Mouse (Mus musculus) G1E (cell line): ENCODE results near the gene Sigirr. TPM values are rescaled to one million over a fixed set of nuclear protein-coding genes. Genes with fewer than 3 reads are reported as not detected.

Source experiments
- ATAC-seq: 2 replicates; pipeline ENCODE4 v1.8.0; 2016; ENCODE audit warnings: mild to moderate bottlenecking; ENCODE audit not compliant: insufficient number of reproducible peaks, poor library complexity, low FRiP score, severe bottlenecking; ENCODE audit errors: extremely low read depth
- DNase-seq: peaks from one replicate; pipeline ENCODE4 v3.0.0; 2012; ENCODE audit warnings: low spot score
- H3K27me3 ChIP-seq: 2 replicates; pipeline ENCODE4 v1.6.1; 2012; ENCODE audit warnings: mild to moderate bottlenecking, low read length, inconsistent platforms; ENCODE audit not compliant: insufficient read depth
- H3K36me3 ChIP-seq: replicated peaks from 2 replicates; pipeline ENCODE3; 2012; ENCODE audit warnings: mild to moderate bottlenecking, inconsistent platforms
- H3K4me1 ChIP-seq: 2 replicates; pipeline ENCODE4 v1.6.1; 2012; ENCODE audit warnings: low read depth, low read length, inconsistent platforms, mixed read lengths; ENCODE audit not compliant: insufficient read depth
- H3K4me3 ChIP-seq: 2 replicates; pipeline ENCODE4 v1.5.1; 2012; ENCODE audit warnings: low read depth, mild to moderate bottlenecking, inconsistent platforms, low read length, moderate library complexity, mixed read lengths
- H3K9me3 ChIP-seq: replicated peaks from 2 replicates; pipeline ENCODE4 v1.6.1; 2012; ENCODE audit warnings: inconsistent platforms
- CTCF ChIP-seq: IDR thresholded peaks from 2 replicates; pipeline ENCODE4 v1.5.1; 2012; ENCODE audit warnings: low read depth, low read length, inconsistent platforms, mixed read lengths
- GATA1 ChIP-seq: IDR thresholded peaks from 2 replicates; pipeline ENCODE4 v1.6.1; 2012; ENCODE audit warnings: borderline replicate concordance, low read length, inconsistent platforms, mixed read lengths
- GATA2 ChIP-seq: IDR thresholded peaks from 2 replicates; pipeline ENCODE4 v1.6.1; 2012; ENCODE audit warnings: low read depth, low read length, inconsistent platforms, borderline replicate concordance
- POLR2AphosphoS5 ChIP-seq: IDR thresholded peaks from 2 replicates; pipeline ENCODE4 v1.6.1; 2012; ENCODE audit warnings: low read depth, low read length, inconsistent platforms; ENCODE audit not compliant: insufficient replicate concordance
- TAL1 ChIP-seq: conservative IDR thresholded peaks from 2 replicates; pipeline ENCODE4 v1.6.1; 2012; ENCODE audit warnings: low read depth, low read length, inconsistent platforms, mixed read lengths
- polyA plus RNA-seq: library from polyadenylated mRNA; stranded (reverse); fragments of >175 nt; gene quantifications from 2 replicates; pipeline ENCODE4 v1.2.3, GENCODE M21; 2012
- total RNA-seq, 2 experiments: library from RNA; stranded (forward) in 1 of 2; stranded (reverse) in 1 of 2; fragments of 200-1000 nt in 1 of 2; fragments of >200 nt in 1 of 2; fragmentation: Nextera tagmentation in 1 of 2; gene quantifications; 2 replicates each; pipeline ENCODE4 v1.2.3; 2014 to 2017

The Sigirr gene
- total and polyA plus RNA-seq, 3 experiments = 6.7 to 8.6 (median 6.9) TPM

DNA sequence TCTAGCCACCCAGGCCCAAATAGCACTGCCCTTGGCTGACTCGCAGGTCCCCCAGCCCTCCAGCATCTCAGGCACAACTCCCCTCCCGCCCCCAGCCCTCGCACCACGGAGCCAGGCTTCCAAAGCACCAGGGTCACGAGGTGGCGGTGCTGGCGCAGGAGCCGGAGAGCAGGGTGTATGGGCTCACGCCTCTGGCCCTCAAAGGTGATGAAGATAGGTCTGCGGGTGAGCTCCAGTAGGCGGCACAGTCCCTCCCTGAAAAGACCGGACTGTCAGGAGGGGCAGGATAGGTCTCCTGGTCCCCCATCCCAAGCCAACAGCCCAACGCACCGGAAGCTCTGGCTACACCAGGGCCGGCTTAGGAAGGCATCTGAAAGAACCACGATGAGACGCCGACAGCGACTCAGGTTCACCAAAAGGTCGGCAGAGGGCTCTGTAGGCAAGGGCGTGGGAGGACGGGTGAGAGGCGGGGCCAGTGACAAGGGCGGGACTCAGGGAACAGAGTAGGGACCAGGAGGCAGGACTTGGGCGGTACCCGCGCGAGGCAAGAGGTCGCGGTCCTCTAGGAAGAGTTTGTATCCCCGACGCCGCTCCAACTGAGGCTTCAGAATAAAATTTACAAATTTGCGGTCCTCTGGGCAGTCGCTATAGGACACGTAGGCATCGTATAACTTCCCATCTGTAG is 8.2 kb downstream of the Sigirr start:
- Histone ChIP-seq H3K9me3 (no peaks in the 10 kb centered on the region), H3K27me3 (peaks cover 26% of the 10 kb centered on the region; the same call in 1 of the 2 replicates), H3K4me1 (peaks cover 49% of the 10 kb centered on the region), H3K4me3 (peak overlapping the region; percentile 22; the same call in 1 of the 2 replicates), H3K36me3 (peaks cover 35% of the 10 kb centered on the region)
- ATAC-seq (peak; percentile 89), DNase-seq (peak; percentile 84)
- TF ChIP-seq TAL1 (no peak), CTCF (no peak), GATA2 (no peak)

DNA sequence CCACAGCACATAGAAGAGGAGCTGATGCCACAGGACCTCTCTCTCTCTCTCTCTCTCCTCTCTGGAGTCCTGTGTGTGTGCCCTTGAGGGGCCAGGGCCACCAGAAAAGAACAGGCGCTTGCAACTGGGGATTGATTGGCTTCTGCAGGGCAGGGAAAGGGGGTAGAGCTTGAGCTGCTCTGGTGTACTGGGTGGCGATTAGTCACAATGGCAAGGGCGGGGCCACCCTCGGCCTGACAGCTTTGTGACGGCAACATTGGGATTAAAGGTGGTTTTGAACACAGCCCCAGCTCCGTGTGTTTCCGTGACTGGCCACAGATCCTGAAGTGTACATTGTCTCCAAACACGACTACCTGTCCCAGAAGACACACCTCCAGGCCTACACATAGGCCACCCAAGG is 10.1 kb downstream of the Sigirr start:
- DNase-seq (no peak), ATAC-seq (no peak)
- TF ChIP-seq CTCF (no peak), POLR2AphosphoS5 (no peak), TAL1 (no peak), GATA2 (no peak), GATA1 (no peak)
- no peak overlapping the region for H3K4me3 ChIP-seq
- no peaks in the 10 kb centered on the region for H3K9me3 ChIP-seq
- H3K4me1 ChIP-seq = peaks cover 29% of the 10 kb centered on the region
- H3K27me3 ChIP-seq = peaks cover 31% of the 10 kb centered on the region; the same call in 1 of the 2 replicates
- peaks cover 35% of the 10 kb centered on the region for H3K36me3 ChIP-seq

DNA sequence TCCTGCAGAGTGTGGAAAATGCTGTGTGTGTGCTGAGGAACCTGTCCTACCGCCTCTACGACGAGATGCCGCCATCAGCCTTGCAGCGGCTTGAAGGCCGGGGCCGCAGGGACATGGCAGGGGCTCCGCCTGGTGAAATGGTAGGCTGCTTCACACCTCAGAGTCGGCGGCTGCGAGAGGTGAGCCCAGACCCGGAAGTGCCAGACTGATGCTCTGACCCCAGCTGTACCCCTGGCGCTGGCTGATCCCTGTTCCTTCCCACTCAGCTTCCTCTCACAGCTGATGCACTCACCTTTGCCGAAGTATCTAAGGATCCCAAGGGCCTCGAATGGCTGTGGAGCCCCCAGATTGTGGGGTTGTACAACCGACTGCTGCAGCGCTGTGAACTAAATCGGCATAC is 11.9 kb downstream of the Sigirr start:
- no peak for DNase-seq
- H3K4me3 ChIP-seq = no peak overlapping the region
- no peaks in the 10 kb centered on the region for H3K9me3 ChIP-seq
- peaks cover 25% of the 10 kb centered on the region for H3K4me1 ChIP-seq
- no peak for ATAC-seq
- peaks cover 19% of the 10 kb centered on the region for H3K36me3 ChIP-seq
- TF ChIP-seq TAL1 (no peak), GATA2 (no peak), CTCF (no peak), GATA1 (no peak), POLR2AphosphoS5 (no peak)
- peaks cover 35% of the 10 kb centered on the region; the same call in 1 of the 2 replicates for H3K27me3 ChIP-seq

DNA sequence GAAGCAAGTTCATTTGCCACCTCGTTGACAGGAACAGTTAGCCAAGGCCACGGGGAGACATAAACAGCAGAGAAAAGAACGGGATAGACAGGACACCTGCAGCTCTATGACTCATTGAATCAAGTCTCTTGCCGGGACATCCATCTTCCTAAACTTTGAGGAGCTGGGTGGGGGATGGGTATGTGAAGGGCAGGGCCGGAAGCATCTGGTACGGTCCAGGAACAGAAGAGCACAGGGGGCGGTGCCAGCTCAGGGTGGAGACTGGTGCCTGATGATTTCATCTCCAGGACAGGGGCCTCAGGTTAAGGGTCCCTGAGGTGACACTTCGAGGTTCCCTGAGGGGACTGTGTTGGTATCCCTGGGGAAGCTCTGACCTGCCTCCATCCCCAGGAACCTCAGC is 12.5 kb downstream of the Sigirr start:
- Histone ChIP-seq H3K36me3 (peaks cover 15% of the 10 kb centered on the region), H3K9me3 (no peaks in the 10 kb centered on the region), H3K27me3 (peaks cover 37% of the 10 kb centered on the region), H3K4me3 (no peak overlapping the region), H3K4me1 (peaks cover 23% of the 10 kb centered on the region)
- ATAC-seq = no peak
- TF ChIP-seq POLR2AphosphoS5 = no peak
- TF ChIP-seq GATA2 = no peak
- TF ChIP-seq TAL1 = no peak
- no peak for TF ChIP-seq CTCF
- no peak for TF ChIP-seq GATA1
- DNase-seq = no peak

DNA sequence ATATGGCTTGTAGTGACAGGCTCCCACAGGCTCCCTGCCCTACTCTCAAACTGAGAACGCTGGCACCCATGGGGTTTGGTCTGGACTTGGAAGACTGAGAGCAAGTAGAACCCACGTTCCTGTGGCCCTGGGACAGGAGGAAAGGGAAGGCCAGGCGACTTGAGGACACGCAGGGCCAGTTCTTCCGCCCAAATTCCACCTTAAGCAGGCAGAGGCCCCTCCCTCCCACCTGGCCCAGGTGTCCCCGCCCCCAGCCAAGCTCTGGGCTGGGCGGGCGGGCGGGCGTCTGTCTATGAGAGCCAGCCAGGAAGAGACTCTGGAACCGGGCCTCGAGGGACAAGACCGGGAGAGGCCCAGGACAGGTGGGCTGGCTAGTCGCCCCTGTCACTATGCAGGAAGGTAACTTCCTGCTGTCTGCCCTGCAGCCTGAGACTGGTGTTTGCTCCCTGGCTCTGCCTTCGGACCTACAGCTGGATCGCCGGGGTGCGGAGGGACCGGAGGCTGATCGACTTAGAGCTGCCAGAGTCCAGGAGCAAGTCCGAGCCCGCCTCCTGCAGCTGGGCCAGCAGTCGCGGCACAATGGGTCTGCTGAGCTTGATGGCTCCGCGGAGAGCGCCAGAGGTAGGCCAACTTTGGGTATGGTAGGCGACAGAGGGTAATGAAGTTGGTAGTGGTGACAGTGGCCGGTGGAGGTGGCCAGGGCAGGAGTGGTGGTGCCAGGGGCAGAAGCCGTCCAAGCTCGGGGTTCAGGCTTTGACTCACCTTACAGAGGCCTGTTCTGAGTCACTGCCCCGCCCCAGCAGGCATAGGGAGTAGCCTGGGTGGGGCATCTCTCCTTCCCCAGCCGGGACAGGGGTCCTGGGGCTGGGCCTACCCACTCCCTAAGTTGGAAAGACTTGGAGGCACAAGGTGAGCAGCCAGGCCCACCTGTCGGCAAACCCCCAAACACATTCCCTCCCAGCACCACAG is 20.6 kb downstream of the Sigirr start:
- no peak for DNase-seq
- Histone ChIP-seq H3K9me3 (no peaks in the 10 kb centered on the region), H3K4me1 (no peaks in the 10 kb centered on the region), H3K36me3 (no peaks in the 10 kb centered on the region), H3K4me3 (no peak overlapping the region), H3K27me3 (peaks cover 48% of the 10 kb centered on the region)
- no peak for TF ChIP-seq TAL1
- no peak for TF ChIP-seq POLR2AphosphoS5
- TF ChIP-seq GATA2 = no peak
- TF ChIP-seq GATA1 = no peak
- TF ChIP-seq CTCF = no peak
- ATAC-seq = no peak

DNA sequence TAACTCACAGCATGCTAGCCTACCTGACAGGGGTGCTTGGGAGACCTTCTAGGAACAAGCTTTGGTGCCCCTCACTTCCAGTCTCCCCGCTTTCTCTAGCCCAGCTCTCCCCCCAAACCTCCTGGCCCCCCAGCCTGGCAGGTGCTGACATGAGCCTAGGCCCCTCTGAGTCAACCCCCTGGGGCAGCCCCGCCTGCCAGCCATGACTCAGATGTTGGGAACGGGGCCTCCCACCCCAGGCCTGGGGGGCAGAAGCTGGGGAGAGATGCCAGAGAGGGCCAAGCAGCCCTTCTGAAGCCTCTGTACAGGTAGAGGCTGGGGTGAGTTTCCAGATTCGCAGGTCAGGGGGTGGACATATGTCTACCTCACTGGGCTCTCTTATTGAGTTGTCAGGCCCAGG is 21.5 kb downstream of the Sigirr start:
- no peak for TF ChIP-seq GATA1
- no peak for TF ChIP-seq GATA2
- no peak for TF ChIP-seq TAL1
- TF ChIP-seq POLR2AphosphoS5 = no peak
- TF ChIP-seq CTCF = no peak

More for the DNA sequence above, 21.5 kb downstream of the Sigirr start:
- no peaks in the 10 kb centered on the region for H3K36me3 ChIP-seq
- H3K4me3 ChIP-seq = no peak overlapping the region
- ATAC-seq (no peak), DNase-seq (no peak)
- no peaks in the 10 kb centered on the region for H3K9me3 ChIP-seq
- H3K4me1 ChIP-seq = no peaks in the 10 kb centered on the region
- peaks cover 45% of the 10 kb centered on the region for H3K27me3 ChIP-seq
